Mouse (Mus musculus): Measurements from ENCODE around the gene Ccnd3. TPM values are rescaled to one million over a fixed set of nuclear protein-coding genes. Genes with fewer than 3 reads are reported as not detected.

Ccnd3 gene
- 100 to 1,000 TPM; 124 to 141 (median 130) TPM for polyA plus RNA-seq (2017; shearing (Covaris generic))

- peak; percentile 39 for ATAC-seq
Measured at GRCm38 (mm10) chr17:47504941-47505346, at the start of gene Ccnd3. Gene Ccnd3, plus strand, starts transcription at chr17:47505051.

- no peak for ATAC-seq
Measured at GRCm38 (mm10) chr17:47458310-47458709, 46.5 kb upstream of the Ccnd3 start.

GRCm38 (mm10) chr17:47458936-47459335 is 45.9 kb upstream of the Ccnd3 start:
- no peak for ATAC-seq

- ATAC-seq: no peak
Measured at GRCm38 (mm10) chr17:47459341-47459919, 45.4 kb upstream of the Ccnd3 start.

GRCm38 (mm10) chr17:47461688-47462087 is 43.2 kb upstream of the Ccnd3 start:
- no peak for ATAC-seq

GRCm38 (mm10) chr17:47462209-47462608 is 42.6 kb upstream of the Ccnd3 start:
- no peak for ATAC-seq

- no peak for ATAC-seq
Measured at GRCm38 (mm10) chr17:47462728-47463388, 42.0 kb upstream of the Ccnd3 start.

GRCm38 (mm10) chr17:47464248-47464965 is 40.4 kb upstream of the Ccnd3 start:
- no peak for ATAC-seq

GRCm38 (mm10) chr17:47465016-47465415 is 39.8 kb upstream of the Ccnd3 start:
- ATAC-seq: no peak

GRCm38 (mm10) chr17:47466284-47466683 is 38.6 kb upstream of the Ccnd3 start:
- ATAC-seq: no peak

- no peak for ATAC-seq
Measured at GRCm38 (mm10) chr17:47467659-47468058, 37.2 kb upstream of the Ccnd3 start.

- ATAC-seq: no peak
Measured at GRCm38 (mm10) chr17:47468063-47468462, 36.8 kb upstream of the Ccnd3 start.

GRCm38 (mm10) chr17:47468466-47468865 is 36.4 kb upstream of the Ccnd3 start:
- no peak for ATAC-seq

GRCm38 (mm10) chr17:47469642-47470041 is 35.2 kb upstream of the Ccnd3 start:
- ATAC-seq: no peak

GRCm38 (mm10) chr17:47470121-47470520 is 34.7 kb upstream of the Ccnd3 start:
- no peak for ATAC-seq

GRCm38 (mm10) chr17:47470686-47471085 is 34.2 kb upstream of the Ccnd3 start:
- no peak for ATAC-seq

GRCm38 (mm10) chr17:47472435-47473350 is 32.2 kb upstream of the Ccnd3 start:
- no peak for ATAC-seq

GRCm38 (mm10) chr17:47473434-47473974 is 31.3 kb upstream of the Ccnd3 start:
- peak; percentile 35 for ATAC-seq

- ATAC-seq: no peak
Measured at GRCm38 (mm10) chr17:47474250-47474649, 30.6 kb upstream of the Ccnd3 start.

- no peak for ATAC-seq
Measured at GRCm38 (mm10) chr17:47475181-47475580, 29.7 kb upstream of the Ccnd3 start.

- ATAC-seq: no peak
Measured at GRCm38 (mm10) chr17:47475714-47476113, 29.1 kb upstream of the Ccnd3 start.

GRCm38 (mm10) chr17:47479887-47480286 is 25.0 kb upstream of the Ccnd3 start:
- ATAC-seq: no peak
